Comparison of ENCODE assay signal across 9 mouse cellular contexts in the genomic region with DNA sequence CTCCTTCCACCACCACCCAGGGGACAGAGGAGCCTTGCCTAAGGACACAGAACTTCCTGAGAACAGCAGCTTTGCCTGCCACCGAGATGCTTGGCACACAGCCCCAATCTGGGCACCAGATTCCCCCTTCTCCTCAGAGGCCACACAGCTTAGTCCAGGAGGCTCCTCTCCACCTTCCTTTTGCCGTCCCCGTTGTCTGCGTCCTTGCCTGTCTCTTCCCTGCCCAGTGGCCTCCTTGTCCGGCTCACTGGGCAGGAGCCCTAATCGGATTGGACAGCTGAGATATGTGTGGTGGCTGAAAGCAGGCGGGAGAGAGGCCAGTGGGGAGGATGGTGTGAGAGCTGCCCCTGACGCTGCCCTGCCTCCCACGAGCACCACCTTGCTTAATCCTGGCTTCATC. TPM values are rescaled to one million over a fixed set of nuclear protein-coding genes. Genes with fewer than 3 reads are reported as not detected.
A peak's percentile ranks its signal among the peaks of the same experiment; 100 is the strongest.
DNase-seq lines count a peak whose midpoint lies in the region; ATAC-seq and TF ChIP-seq lines count a peak whose summit lies in the region.
"Had no signal": no experiment of that assay in that cellular context is flagged by ENCODE, and none has a peak within 500 bp of the region (broad histone marks: within the 10 kb centered on the region; RNA-seq: fewer than 3 reads in every experiment).

No protein-coding gene starts in this region.

- no peaks in the 10 kb centered on the region for H3K36me3 ChIP-seq in heart, postnatal 0 days (replicated peaks; ENCODE audit: control insufficient read depth, insufficient read depth, low read length)
- H3K36me3 ChIP-seq in midbrain, embryonic 10.5 days, result no peaks in the 10 kb centered on the region

- TF ChIP-seq CTCF in layer of hippocampus, adult 2 months (conservative IDR thresholded peaks at IDR 0.05), result no peak
- TF ChIP-seq CTCF in cerebellum, adult 2 months (IDR thresholded peaks at IDR 0.05; ENCODE audit: borderline replicate concordance, insufficient read depth, low read depth, low read length), result no peak
- TF ChIP-seq CTCF in heart, postnatal 0 days (IDR thresholded peaks at IDR 0.05; ENCODE audit: low read depth), result no peak

- H3K4me3 ChIP-seq in layer of hippocampus, adult 2 months, result peak overlapping the region; percentile 3; the same call in 1 of the 2 replicates
- peak overlapping the region; percentile 87 for H3K4me3 ChIP-seq in cerebellum, adult 2 months (replicated peaks; ENCODE audit: insufficient read depth, low read depth, low read length)
- no peak overlapping the region for H3K4me3 ChIP-seq in heart, postnatal 0 days (ENCODE audit: low read depth, low read length)
- H3K4me3 ChIP-seq in midbrain, embryonic 10.5 days, result peak overlapping the region; percentile 63

- no peaks in the 10 kb centered on the region for H3K27me3 ChIP-seq in cerebellum, adult 2 months (ENCODE audit: control insufficient read depth, insufficient read depth, low read length)
- no peaks in the 10 kb centered on the region for H3K27me3 ChIP-seq in heart, postnatal 0 days (ENCODE audit: control insufficient read depth, insufficient read depth, low read length)
- peaks cover 50% of the 10 kb centered on the region for H3K27me3 ChIP-seq in midbrain, embryonic 10.5 days (ENCODE audit: low read depth, poor library complexity, severe bottlenecking)

- peaks cover 47% of the 10 kb centered on the region for H3K4me1 ChIP-seq in cerebellum, adult 2 months (ENCODE audit: control insufficient read depth, insufficient read depth, low read length)
- peaks cover 95% of the 10 kb centered on the region for H3K4me1 ChIP-seq in heart, postnatal 0 days (ENCODE audit: control insufficient read depth, insufficient read depth)
- H3K4me1 ChIP-seq in midbrain, embryonic 10.5 days, result peaks cover 87% of the 10 kb centered on the region

- H3K4me2 ChIP-seq in heart, postnatal 0 days (ENCODE audit: low read depth, low read length), result peak overlapping the region; percentile 81

- no peak for ATAC-seq in heart, postnatal 0 days (ENCODE audit: insufficient read depth, low read depth)

- TF ChIP-seq EP300 in heart, postnatal 0 days (IDR thresholded peaks at IDR 0.05; ENCODE audit: low read depth), result no peak

- peak; percentile 33; the same call in 1 of the 2 replicates for TF ChIP-seq POLR2A in cerebellum, adult 2 months (IDR thresholded peaks at IDR 0.05; ENCODE audit: borderline replicate concordance, insufficient read depth, low read length)

- peak overlapping the region; percentile 25 for H3K9ac ChIP-seq in heart, postnatal 0 days (replicated peaks; ENCODE audit: low read depth, low read length)

- DNase-seq in layer of hippocampus, adult 2 months (ENCODE audit: low spot score in 2 of 2), result no peak
- DNase-seq in layer of hippocampus, adult 9-10 months (ENCODE audit: low spot score), result no peak
- DNase-seq in cerebellum, adult 2 months, result peak; percentile 85 to 87
- no peak for DNase-seq in heart, postnatal 0 days (ENCODE audit: low spot score)
- DNase-seq in midbrain, embryonic 10.5 days (ENCODE audit: low spot score), result peak; percentile 63
- DNase-seq in spleen, adult 12 weeks (ENCODE audit: low spot score), result no peak
- no peak for DNase-seq in urinary bladder, postnatal 10 days (ENCODE audit: low spot score)
- DNase-seq in gastrocnemius, adult 8-10 months (ENCODE audit: low spot score in 2 of 2), result no peak

- no peaks in the 10 kb centered on the region for H3K9me3 ChIP-seq in heart, postnatal 0 days (replicated peaks; ENCODE audit: control insufficient read depth, low read length)
- no peaks in the 10 kb centered on the region for H3K9me3 ChIP-seq in midbrain, embryonic 10.5 days (replicated peaks)

- H3K27ac ChIP-seq in layer of hippocampus, adult 2 months, result peak overlapping the region; percentile 36; the same call in 1 of the 2 replicates
- H3K27ac ChIP-seq in cerebellum, adult 2 months (ENCODE audit: insufficient read depth, low read length), result peak overlapping the region; percentile 78
- peak overlapping the region; percentile 95 for H3K27ac ChIP-seq in heart, postnatal 0 days (ENCODE audit: low read depth)
- peak overlapping the region; percentile 75 for H3K27ac ChIP-seq in midbrain, embryonic 10.5 days (replicated peaks)

- 2% methylated on average over 9 of the region's 9 CpGs for WGBS in cerebellum, adult 2 months
- 5% methylated on average over 9 of the region's 9 CpGs for WGBS in heart, postnatal 0 days
- WGBS in midbrain, embryonic 10.5 days, result 6% methylated on average over 9 of the region's 9 CpGs

RNA-seq across cellular contexts. Expression of a gene that starts 1.9 kb away (rescaled TPM):
- total RNA-seq in layer of hippocampus, adult 2 months (2021), result 10 to 100 TPM; 15.4 to 19.0 TPM
- 13.5 and 15.4 TPM in 2 replicates for polyA plus RNA-seq in cerebellum, adult 2 months (2012; rRNA removed)
- 24.0 and 36.2 TPM in 2 replicates for total RNA-seq in heart, postnatal 0 days (2014; rRNA removed; ENCODE audit: low replicate concordance)
- 14.7 and 15.8 TPM in 2 replicates for polyA plus RNA-seq in heart, postnatal 0 days (2015; fragmentation: Nextera tagmentation; extraction: Ambion mirVana)
- polyA plus RNA-seq in midbrain, embryonic 10.5 days (2016; fragmentation: Nextera tagmentation; extraction: Ambion mirVana), result 15.5 and 16.1 TPM in 2 replicates
- total RNA-seq in gastrocnemius, adult 8-10 months (2022), result 10 to 100 TPM in 2 of 4 experiments, 1 to 10 TPM in 2; 8.3 to 11.7 (median 9.5) TPM

RNA-seq across cellular contexts. Expression of a gene that starts 21.9 kb away (rescaled TPM):
- total RNA-seq in layer of hippocampus, adult 2 months (2021), result under 1 TPM; 0.52 to 0.64 TPM
- polyA plus RNA-seq in cerebellum, adult 2 months (2012; rRNA removed), result 0.30 and 0.36 TPM in 2 replicates
- total RNA-seq in heart, postnatal 0 days (2014; rRNA removed; ENCODE audit: low replicate concordance), result 1.4 and 2.2 TPM in 2 replicates
- polyA plus RNA-seq in heart, postnatal 0 days (2015; fragmentation: Nextera tagmentation; extraction: Ambion mirVana), result 4.2 and 4.5 TPM in 2 replicates
- 53.3 and 67.8 TPM in 2 replicates for polyA plus RNA-seq in midbrain, embryonic 10.5 days (2016; fragmentation: Nextera tagmentation; extraction: Ambion mirVana)
- under 1 TPM in 2 of 4 experiments, not detected in 2; 0.07 to 0.13 TPM for total RNA-seq in gastrocnemius, adult 8-10 months (2022)

RNA-seq across cellular contexts. Expression of a gene that starts 53.3 kb away (rescaled TPM):
- total RNA-seq in layer of hippocampus, adult 2 months (2021), result 1 to 10 TPM; 1.3 to 2.0 TPM
- 1.2 and 2.1 TPM in 2 replicates for polyA plus RNA-seq in cerebellum, adult 2 months (2012; rRNA removed)
- total RNA-seq in heart, postnatal 0 days (2014; rRNA removed; ENCODE audit: low replicate concordance), result 4.2 and 14.7 TPM in 2 replicates
- polyA plus RNA-seq in heart, postnatal 0 days (2015; fragmentation: Nextera tagmentation; extraction: Ambion mirVana), result 5.8 and 6.3 TPM in 2 replicates
- polyA plus RNA-seq in midbrain, embryonic 10.5 days (2016; fragmentation: Nextera tagmentation; extraction: Ambion mirVana), result 0.16 TPM in 1 of 2 replicates, not detected in the other
- total RNA-seq in gastrocnemius, adult 8-10 months (2022), result not detected
- total RNA-seq: hematopoietic stem cell, adult 5-6 weeks had no signal

Comparison
In these comparisons a context has a peak if more than half of its experiments do, and no peak if none do; other contexts are left out.
1. DNase-seq: peak in cerebellum, adult 2 months (2 of 2) and midbrain, embryonic 10.5 days (single experiment); none in layer of hippocampus, adult 2 months (0 of 2), layer of hippocampus, adult 9-10 months (single experiment), heart, postnatal 0 days (single experiment), spleen, adult 12 weeks (single experiment), urinary bladder, postnatal 10 days (single experiment) and gastrocnemius, adult 8-10 months (0 of 2).
2. H3K27ac ChIP-seq: peak in every context shown above with its lines; median percentile 95 in heart, postnatal 0 days; 78 in cerebellum, adult 2 months; 75 in midbrain, embryonic 10.5 days; 36 in layer of hippocampus, adult 2 months.